Mouse (Mus musculus): ENCODE measurements around the gene Kcnk15.

Kcnk15 gene

DNA sequence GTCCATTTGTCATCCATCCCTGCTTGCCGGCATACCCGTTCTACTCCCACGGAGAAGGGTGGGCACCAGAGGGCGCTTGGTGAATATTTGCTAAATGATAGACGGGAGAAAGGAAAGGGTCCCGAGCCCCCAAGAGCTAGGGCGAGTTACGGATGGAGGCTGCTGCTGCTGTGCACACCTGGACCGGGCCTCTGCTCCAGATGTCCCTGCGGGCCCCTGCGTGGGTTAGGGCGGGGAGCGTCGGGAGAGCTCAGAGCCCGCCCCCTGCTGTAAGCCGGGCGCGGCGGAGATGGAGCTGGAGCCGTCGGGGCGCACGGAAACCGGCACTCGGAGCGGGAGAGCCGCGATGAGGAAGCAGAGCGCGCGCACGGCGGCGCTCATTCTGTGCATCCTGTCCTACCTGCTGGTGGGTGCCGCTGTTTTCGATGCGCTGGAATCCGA, at the start of gene Kcnk15:
Gene Kcnk15 (plus strand): TSS at position 191 of the 441 bp plus-strand sequence.
- peak in 1 of 2 experiments; percentile 57 for DNase-seq (ENCODE audit: low spot score in 2 of 2)

GRCm38 (mm10) chr2:163803838-163804237, 49.6 kb upstream of the Kcnk15 start:
- DNase-seq (ENCODE audit: low spot score in 2 of 2) = no peak

- DNase-seq (ENCODE audit: low spot score in 2 of 2) = no peak
These were observed 44.3 kb upstream of the Kcnk15 start for GRCm38 (mm10) chr2:163809166-163809565.

DNA sequence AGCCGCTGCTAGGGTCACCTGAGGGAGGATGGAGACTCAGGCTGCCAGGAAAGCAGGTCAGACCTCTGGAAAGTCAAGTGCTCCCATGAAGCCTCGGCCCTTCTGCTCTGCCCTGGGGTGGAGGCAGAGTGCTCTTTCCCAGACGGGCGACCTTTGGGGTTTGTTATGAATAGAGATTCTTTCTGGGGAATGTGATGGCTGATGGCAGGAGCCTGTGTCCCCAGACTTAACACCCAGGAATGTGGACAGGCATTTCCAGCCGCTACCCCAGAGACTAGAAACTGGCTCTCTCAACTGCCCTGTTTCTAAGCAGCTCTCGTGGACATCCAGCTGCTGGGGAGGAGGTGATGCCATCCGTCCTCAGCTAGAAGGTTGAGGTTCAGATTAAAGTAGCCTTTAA, 43.7 kb upstream of the Kcnk15 start:
- DNase-seq (ENCODE audit: low spot score in 2 of 2) = no peak

DNA sequence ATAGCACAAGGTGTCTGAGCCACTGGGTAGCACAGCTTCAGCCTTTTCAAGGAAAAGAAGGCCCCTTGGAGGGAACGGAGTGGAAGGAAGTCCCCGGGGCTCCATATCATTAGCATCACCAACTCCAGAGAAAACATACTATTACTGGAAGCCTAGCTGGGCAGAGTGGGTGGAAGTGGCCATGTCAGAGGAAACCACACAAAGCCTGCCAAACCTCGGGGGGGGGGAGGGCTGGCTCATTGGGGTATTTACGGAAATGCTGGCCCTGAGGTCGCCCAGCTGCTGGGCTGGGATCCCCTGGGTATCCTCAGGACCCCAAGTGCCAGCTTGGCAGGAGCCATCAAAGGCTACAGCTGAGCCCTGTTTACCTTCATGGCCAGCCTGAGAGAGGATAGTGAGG, 40.4 kb upstream of the Kcnk15 start:
- no peak for DNase-seq (ENCODE audit: low spot score in 2 of 2)

DNA sequence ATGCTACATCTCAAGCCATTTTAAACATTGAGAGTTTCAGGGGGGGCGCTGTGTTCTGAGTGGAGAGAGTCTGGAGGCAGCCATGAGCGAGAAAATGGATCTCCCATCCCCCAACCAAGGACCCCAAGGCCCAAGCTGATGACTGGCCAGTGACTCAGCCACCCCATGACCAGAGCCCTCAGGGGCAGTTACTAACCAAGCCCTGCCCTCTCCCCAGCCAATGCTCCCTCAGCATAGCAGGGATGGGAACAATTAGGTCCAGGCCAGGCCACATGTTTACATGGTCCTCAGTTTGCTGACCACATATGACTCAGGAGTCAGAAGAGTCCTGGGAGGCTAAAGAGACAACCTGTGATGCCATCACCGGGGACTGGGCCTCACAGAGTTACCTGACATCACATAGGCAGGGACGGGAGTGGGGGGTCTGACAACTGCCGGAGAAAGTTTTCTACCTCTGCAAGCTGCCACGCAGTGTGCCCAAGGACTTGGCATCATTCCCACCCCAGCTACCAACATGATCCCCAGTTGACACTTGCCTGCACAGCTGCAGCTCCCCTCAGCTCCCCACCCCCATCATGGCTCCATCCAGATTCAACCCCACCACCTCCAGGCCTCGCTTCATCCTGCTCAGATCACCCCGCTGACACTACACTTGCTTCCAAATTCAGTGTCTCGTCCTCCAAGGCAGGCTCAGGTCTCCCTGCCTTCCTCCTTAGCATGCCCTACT, 38.5 kb upstream of the Kcnk15 start:
- no peak for DNase-seq (ENCODE audit: low spot score in 2 of 2)

DNA sequence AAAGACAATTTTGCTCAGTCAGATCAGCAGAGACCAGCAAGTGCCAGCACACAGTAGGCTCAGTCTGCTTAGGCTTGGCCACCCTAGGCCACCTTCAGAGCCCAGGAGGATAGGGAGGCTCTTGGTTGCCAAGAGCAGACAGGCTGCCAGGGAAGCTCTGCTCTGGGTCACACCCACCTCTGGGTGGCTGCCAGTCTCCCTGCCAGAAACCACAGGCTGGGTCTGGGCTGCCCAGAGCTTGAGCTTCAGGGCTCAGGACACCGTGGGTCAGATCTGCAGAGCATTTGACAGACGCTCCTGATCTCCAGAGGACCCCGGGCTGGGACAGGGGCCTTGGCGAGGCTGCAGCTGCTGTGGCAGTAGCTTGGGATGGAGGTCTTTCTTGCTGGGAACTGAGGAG, 32.8 kb upstream of the Kcnk15 start, which contains the start of gene Ccn5:
Gene Ccn5 (plus strand): TSS at position 255 of the 400 bp plus-strand sequence.
- peak; percentile 48 to 62 for DNase-seq (ENCODE audit: low spot score in 2 of 2)

- DNase-seq (ENCODE audit: low spot score in 2 of 2) = peak in 1 of 2 experiments; percentile 63
These were observed 30.2 kb upstream of the Kcnk15 start for GRCm38 (mm10) chr2:163823248-163823647.

GRCm38 (mm10) chr2:163823771-163824170, 29.7 kb upstream of the Kcnk15 start:
- DNase-seq (ENCODE audit: low spot score in 2 of 2) = no peak

GRCm38 (mm10) chr2:163825861-163826260, 27.6 kb upstream of the Kcnk15 start:
- DNase-seq (ENCODE audit: low spot score in 2 of 2) = no peak

DNA sequence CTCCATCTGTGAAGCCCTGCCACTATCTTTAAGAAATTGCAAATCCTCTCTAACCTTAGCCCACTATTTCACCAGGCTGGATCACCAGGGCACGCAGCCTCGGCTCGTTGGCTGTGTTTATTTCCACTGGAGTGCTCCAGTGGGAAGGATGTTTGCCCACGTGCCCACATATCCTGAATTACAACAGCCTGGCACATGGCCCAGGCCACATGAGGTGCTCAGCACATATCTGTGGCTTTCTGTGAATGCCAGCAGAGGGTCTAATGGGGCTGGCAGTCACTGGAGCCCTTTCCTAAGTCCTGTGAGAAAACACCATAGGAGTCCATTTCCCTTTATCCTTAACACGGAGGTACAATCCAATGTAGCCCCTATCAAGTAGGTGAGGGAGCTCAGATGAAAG, 27.0 kb upstream of the Kcnk15 start:
- DNase-seq (ENCODE audit: low spot score in 2 of 2) = no peak

- no peak for DNase-seq (ENCODE audit: low spot score in 2 of 2)
These were observed 22.3 kb upstream of the Kcnk15 start for GRCm38 (mm10) chr2:163831163-163831562.

- DNase-seq (ENCODE audit: low spot score in 2 of 2) = peak; percentile 88 to 89
These were observed 15.4 kb upstream of the Kcnk15 start for GRCm38 (mm10) chr2:163838043-163838442.

DNA sequence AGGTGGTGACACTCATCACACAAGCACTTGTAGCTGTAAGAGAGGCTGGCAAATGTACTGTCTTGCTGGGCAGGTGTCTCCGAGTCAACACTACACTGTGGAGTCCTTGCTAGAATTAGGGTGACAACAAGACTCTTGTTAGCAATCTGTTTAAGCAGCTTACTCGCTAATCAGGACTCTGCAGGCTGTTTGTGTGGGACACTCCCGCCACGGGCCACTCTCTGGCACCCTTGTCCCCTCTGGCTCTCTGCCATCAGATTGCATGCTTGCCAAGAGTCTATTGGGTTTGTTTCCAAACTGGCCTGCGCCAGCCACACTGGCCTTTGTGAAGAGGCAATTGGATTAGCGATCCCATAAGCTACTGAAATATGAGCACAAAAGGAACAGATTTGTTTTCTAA, 13.9 kb upstream of the Kcnk15 start:
- DNase-seq (ENCODE audit: low spot score in 2 of 2) = peak; percentile 60 to 66

GRCm38 (mm10) chr2:163842043-163842442, 11.4 kb upstream of the Kcnk15 start:
- no peak for DNase-seq (ENCODE audit: low spot score in 2 of 2)

DNA sequence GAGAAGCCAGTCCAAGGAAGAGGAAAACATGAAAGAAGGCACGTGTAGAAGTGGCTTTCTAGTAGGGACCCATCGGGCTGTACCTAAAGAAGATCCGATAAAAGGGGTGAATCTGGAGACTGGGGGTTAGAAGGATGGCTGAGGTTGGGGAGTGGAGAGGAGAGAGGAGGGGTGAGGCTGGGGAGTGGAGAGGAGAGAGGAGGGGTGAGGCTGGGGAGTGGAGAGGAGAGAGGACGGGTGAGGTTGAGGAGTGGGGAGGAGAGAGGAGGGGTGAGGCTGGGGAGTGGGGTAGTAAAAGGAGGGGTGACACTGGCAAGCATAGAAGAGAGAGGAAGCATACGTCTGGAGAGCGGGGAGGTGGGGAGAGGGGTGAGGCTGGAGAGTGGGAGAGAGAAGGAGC, 3.8 kb downstream of the Kcnk15 start:
- no peak for DNase-seq (ENCODE audit: low spot score in 2 of 2)

- DNase-seq (ENCODE audit: low spot score in 2 of 2) = peak in 1 of 2 experiments; percentile 70
These were observed 5.0 kb downstream of the Kcnk15 start for GRCm38 (mm10) chr2:163858254-163858947.

DNA sequence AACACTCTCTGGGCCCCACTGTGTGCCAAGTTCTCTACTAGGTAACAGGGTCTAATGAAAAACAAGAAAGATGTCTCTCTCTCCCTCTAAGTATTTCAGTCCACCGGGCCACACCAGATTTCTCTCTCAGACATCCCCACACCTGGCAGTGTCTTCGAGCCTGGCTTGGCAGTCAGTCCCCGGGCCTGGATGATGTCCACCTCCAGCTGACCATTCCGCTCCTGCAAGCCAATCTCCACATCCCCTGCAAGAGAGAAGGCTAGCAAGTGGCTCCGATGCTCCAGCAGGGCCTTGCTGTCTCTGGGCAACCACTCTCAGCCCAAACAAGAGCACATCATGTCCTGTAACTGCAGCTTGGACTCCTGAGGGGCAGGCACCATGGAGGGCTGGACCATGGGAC, 11.9 kb downstream of the Kcnk15 start:
- DNase-seq (ENCODE audit: low spot score in 2 of 2) = no peak

- no peak for DNase-seq (ENCODE audit: low spot score in 2 of 2)
These were observed 12.6 kb downstream of the Kcnk15 start for GRCm38 (mm10) chr2:163866061-163866460.

GRCm38 (mm10) chr2:163869783-163870182, 16.3 kb downstream of the Kcnk15 start:
- no peak for DNase-seq (ENCODE audit: low spot score in 2 of 2)

DNA sequence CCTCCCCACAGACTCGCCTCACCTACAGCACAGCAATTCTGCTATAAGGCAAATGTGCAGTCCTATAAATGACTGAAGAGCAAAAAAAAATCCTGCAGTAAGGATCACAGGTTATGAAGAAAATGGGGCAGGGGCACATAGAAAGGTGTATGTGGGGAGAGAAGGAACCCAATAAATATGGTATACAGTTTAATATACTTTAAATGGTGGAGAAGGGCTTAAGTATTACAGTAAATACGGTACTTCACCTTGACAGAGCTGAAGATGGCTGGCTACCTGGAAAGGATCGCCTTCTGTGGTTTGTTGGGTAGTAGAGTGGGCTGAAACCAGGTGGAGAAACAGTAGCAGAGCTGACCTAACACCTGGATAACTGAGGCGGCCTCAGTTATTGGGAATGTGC, 17.8 kb downstream of the Kcnk15 start:
- no peak for DNase-seq (ENCODE audit: low spot score in 2 of 2)

DNA sequence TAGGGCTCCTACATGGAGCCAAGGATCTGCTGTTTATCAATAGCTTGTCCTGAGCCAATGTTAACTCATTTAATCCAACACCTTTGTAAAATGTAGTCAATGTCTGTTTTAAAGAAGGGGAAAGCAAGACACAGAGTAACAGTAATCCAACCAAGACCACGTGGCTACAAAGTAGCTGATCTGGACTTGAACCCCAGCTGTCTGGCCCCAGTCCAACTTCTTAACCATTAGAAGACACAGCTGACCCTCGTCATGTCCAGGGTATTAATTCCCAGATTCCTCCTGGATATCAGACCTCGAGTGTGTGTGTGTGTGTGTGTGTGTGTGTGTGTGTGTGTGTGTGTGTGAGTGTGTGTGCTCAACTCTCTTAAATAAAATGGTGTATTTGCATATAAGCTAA, 18.5 kb downstream of the Kcnk15 start:
- no peak for DNase-seq (ENCODE audit: low spot score in 2 of 2)

DNA sequence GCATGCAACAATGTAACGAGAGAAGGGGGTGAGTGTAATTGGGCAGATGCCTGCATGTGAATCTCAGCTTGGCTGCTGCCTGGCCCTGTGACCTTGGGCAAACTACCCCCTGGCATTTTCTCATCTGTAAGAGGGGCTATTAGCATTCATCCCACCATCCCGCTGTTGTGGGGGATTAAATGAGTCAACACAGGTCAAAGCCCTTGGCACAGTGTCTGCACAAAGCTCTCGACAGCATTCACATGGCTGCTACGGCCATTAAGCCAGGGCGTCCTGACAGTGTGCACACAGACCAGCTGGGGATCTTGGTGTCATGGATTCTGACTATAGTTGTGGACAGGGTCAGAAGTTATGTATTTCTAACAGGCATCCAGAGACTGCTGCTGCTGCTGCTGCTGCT, 21.4 kb downstream of the Kcnk15 start:
- no peak for DNase-seq (ENCODE audit: low spot score in 2 of 2)
